Mouse (Mus musculus) limb, embryonic 14.5 days (tissue): ENCODE measurements around the gene Sult4a1. TPM values are rescaled to one million over a fixed set of nuclear protein-coding genes. Genes with fewer than 3 reads are reported as not detected.

Experiments used
- ATAC-seq: fragments of 200-750 bp; cut with Nextera tagmentation; 2 replicates; pipeline ENCODE4 v1.8.0; 2017; ENCODE audit warnings: low read depth, moderate number of reproducible peaks, moderate TSS enrichment; ENCODE audit not compliant: low FRiP score
- DNase-seq: peaks from one replicate; pipeline ENCODE4 v3.0.0-alpha.2; 2015; ENCODE audit warnings: low spot score
- H3K27ac ChIP-seq: fragments of 300-500 bp; sonication (generic); replicated peaks from 2 replicates; pipeline ENCODE4 v1.5.1; 2014; ENCODE audit warnings: low read depth, mild to moderate bottlenecking, low read length, moderate library complexity, mixed read lengths
- H3K27me3 ChIP-seq: fragments of 300-500 bp; sonication (generic); 2 replicates; pipeline ENCODE4 v1.6.1; 2014; ENCODE audit warnings: low read length, mixed read lengths; ENCODE audit not compliant: control insufficient read depth, insufficient read depth
- H3K36me3 ChIP-seq: fragments of 300-500 bp; sonication (generic); 2 replicates; pipeline ENCODE4 v1.6.1; 2014; ENCODE audit warnings: mild to moderate bottlenecking, low read length, moderate library complexity, mixed read lengths; ENCODE audit not compliant: control insufficient read depth, insufficient read depth
- H3K4me1 ChIP-seq: fragments of 300-500 bp; sonication (generic); 2 replicates; pipeline ENCODE4 v1.6.1; 2014; ENCODE audit warnings: antibody characterized with exemption, low read length, mixed read lengths; ENCODE audit not compliant: control insufficient read depth, insufficient read depth
- H3K4me2 ChIP-seq: fragments of 300-500 bp; sonication (generic); replicated peaks from 2 replicates; pipeline ENCODE4 v1.6.1; 2014; ENCODE audit warnings: low read depth, mild to moderate bottlenecking, low read length, moderate library complexity; ENCODE audit not compliant: severe bottlenecking
- H3K4me3 ChIP-seq: fragments of 300-500 bp; sonication (generic); replicated peaks from 2 replicates; pipeline ENCODE4 v1.5.1; 2014; ENCODE audit warnings: low read length
- H3K9ac ChIP-seq: fragments of 300-500 bp; sonication (generic); 2 replicates; pipeline ENCODE4 v1.6.1; 2014; ENCODE audit warnings: mild to moderate bottlenecking, low read depth, low read length, moderate library complexity; ENCODE audit not compliant: severe bottlenecking
- H3K9me3 ChIP-seq: fragments of 300-500 bp; sonication (generic); 2 replicates; pipeline ENCODE4 v1.6.1; 2016; ENCODE audit warnings: low read length; ENCODE audit not compliant: control insufficient read depth
- POLR2A ChIP-seq: fragments of 200-500 bp; IDR thresholded peaks from 2 replicates; pipeline ENCODE4 v1.8.0; 2012; ENCODE audit warnings: inconsistent platforms, mild to moderate bottlenecking, moderate library complexity, borderline replicate concordance; ENCODE audit not compliant: insufficient read depth, insufficient read length; ENCODE audit errors: extremely low read depth
- WGBS: fragments of 180-500 bp; shearing (Covaris S2); extraction: QIAGEN DNeasy Blood & Tissue Kit; methylation state at CpG from one replicate; pipeline ENCODE4 v1.1.7; 2014; 5-methylcytosine and 5-hydroxymethylcytosine counted together
- polyA plus RNA-seq, 2 experiments: library from polyadenylated mRNA; depleted of rRNA in 1 of 2; stranded (reverse) in 1 of 2; unstranded in 1 of 2; fragments of >200 nt; fragmentation: Nextera tagmentation in 1 of 2; extraction: Ambion mirVana in 1 of 2; gene quantifications; 2 replicates each; pipeline versions ENCODE4 v1.2.1 to v1.2.3; 2012 to 2014

Sult4a1 gene
- polyA plus RNA-seq, 2 experiments: 0.81 to 3.1 TPM

- 79% methylated on average over 13 of the region's 13 CpGs for WGBS
- ATAC-seq (no peak), DNase-seq (no peak)
- no peak overlapping the region for H3K27ac ChIP-seq
- H3K27me3 ChIP-seq: no peaks in the 10 kb centered on the region
- H3K36me3 ChIP-seq: no peaks in the 10 kb centered on the region
- no peak overlapping the region for H3K9ac ChIP-seq
- no peaks in the 10 kb centered on the region for H3K4me1 ChIP-seq
- no peaks in the 10 kb centered on the region for H3K9me3 ChIP-seq
- H3K4me2 ChIP-seq: no peak overlapping the region
- no peak for TF ChIP-seq POLR2A
- no peak overlapping the region for H3K4me3 ChIP-seq
Observed at GRCm38 (mm10) chr15:84078667-84079066, 26.9 kb downstream of the Sult4a1 start.

DNA sequence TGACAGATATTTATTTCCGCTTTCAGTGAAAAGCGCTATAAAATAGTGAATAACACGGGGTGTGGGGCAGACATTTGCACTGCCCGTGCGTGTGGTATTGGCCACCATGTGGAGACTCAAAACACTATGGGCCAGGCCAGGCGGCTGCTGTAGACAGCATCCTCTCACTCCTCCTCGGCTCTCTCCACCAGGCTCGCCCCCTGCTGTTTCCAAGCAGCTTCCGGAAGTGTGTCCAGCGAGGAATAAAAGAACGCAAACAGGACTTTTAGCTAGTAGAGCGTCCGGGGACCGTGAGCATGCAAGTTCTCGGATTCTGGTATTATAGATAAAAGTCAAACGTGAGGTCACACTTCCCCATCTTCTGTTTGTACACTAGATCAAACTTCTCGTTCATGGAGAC is 28.4 kb downstream of the Sult4a1 start:
- DNase-seq: no peak
- H3K4me2 ChIP-seq: no peak overlapping the region
- H3K4me3 ChIP-seq: no peak overlapping the region
- no peaks in the 10 kb centered on the region for H3K27me3 ChIP-seq
- no peaks in the 10 kb centered on the region for H3K36me3 ChIP-seq
- no peak for ATAC-seq
- H3K27ac ChIP-seq: no peak overlapping the region
- H3K9me3 ChIP-seq: no peaks in the 10 kb centered on the region
- no peaks in the 10 kb centered on the region for H3K4me1 ChIP-seq
- no peak for TF ChIP-seq POLR2A
- no peak overlapping the region for H3K9ac ChIP-seq
- 63% methylated on average over 17 of the region's 17 CpGs for WGBS

DNA sequence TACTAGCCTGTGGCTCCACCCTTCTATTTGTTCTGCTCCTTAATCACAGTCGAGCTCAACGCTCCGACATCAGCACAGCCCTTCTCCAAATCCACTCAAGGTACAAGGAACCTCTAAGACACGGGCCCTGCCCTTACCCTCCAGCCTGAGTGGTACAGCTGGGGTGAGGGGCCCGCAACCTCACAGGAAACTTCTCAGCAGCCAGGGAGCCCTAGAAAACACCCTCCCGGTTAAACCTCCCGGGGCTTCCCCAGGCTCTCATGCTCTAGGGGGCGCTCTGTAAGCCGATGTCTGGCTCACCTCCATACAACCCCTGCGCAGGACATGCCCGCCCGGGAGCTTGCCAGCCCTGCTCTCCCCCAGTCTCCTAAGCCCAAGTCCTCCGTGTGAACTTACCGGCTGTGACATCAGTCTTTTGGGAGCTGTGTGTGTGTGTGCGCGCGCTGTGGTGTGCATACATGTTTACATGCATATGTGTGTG is 30.8 kb downstream of the Sult4a1 start:
- WGBS: 16% methylated on average over 17 of the region's 17 CpGs

DNA sequence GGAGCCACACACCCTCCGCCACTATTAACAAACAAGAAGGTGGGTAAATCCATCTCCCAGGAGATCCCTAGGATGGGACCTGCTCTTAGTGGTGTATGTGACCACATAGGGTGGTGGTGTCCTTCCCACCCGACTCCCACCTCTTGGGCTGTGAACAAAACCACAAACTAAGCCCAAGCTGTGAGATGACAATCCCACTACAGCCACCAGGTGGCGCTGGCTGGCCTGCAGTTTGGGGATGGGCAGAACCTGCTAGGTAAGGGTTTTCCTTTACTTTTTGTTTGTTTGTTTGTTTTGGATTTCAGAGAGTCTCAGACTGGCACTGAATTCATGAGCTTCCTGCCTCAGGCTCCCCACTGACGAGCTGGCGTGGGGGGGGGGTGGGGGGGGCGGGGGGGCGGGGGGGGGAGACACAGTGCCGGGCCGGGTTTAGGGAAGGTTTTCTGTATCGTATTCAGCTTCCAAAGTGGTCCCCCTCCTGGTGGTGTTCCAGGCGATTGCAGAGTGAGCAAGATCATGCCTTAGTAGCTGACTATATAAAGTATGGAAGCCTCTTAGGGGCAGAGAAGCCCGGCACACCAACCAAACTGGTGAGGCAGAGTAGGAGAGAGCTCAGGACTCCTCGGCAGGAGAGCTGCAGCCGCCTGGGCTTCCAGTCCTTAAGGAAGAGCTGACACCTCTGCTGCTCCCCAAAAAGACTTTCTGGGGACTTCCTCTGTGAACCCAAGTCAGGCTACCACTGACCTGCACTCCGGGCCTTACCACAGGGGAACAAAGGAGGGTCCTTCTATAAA is 31.4 kb downstream of the Sult4a1 start:
- Histone ChIP-seq H3K36me3 (no peaks in the 10 kb centered on the region), H3K4me3 (no peak overlapping the region), H3K4me1 (no peaks in the 10 kb centered on the region), H3K9me3 (no peaks in the 10 kb centered on the region), H3K27me3 (peaks cover 15% of the 10 kb centered on the region), H3K4me2 (no peak overlapping the region), H3K9ac (no peak overlapping the region), H3K27ac (no peak overlapping the region)
- ATAC-seq: no peak
- DNase-seq: peak; percentile 52
- 8% methylated on average over 13 of the region's 15 CpGs for WGBS
- TF ChIP-seq POLR2A: no peak

More for the DNA sequence above, 30.8 kb downstream of the Sult4a1 start:
- ATAC-seq: no peak
- H3K9me3 ChIP-seq: no peaks in the 10 kb centered on the region
- H3K9ac ChIP-seq: no peak overlapping the region
- no peaks in the 10 kb centered on the region for H3K36me3 ChIP-seq
- no peak overlapping the region for H3K27ac ChIP-seq
- no peak overlapping the region for H3K4me2 ChIP-seq
- no peak for TF ChIP-seq POLR2A
- DNase-seq: no peak
- H3K4me1 ChIP-seq: no peaks in the 10 kb centered on the region
- no peak overlapping the region for H3K4me3 ChIP-seq
- peaks cover 9% of the 10 kb centered on the region; the same call in 1 of the 2 replicates for H3K27me3 ChIP-seq

- Histone ChIP-seq H3K4me1 (no peaks in the 10 kb centered on the region), H3K36me3 (no peaks in the 10 kb centered on the region), H3K27ac (no peak overlapping the region), H3K9ac (no peak overlapping the region), H3K9me3 (no peaks in the 10 kb centered on the region), H3K4me3 (no peak overlapping the region), H3K27me3 (peaks cover 22% of the 10 kb centered on the region), H3K4me2 (no peak overlapping the region)
- no peak for ATAC-seq
- no peak for TF ChIP-seq POLR2A
- DNase-seq: no peak
- 15% methylated on average over 8 of the region's 8 CpGs for WGBS
Observed at GRCm38 (mm10) chr15:84073058-84073457, 32.5 kb downstream of the Sult4a1 start.

GRCm38 (mm10) chr15:84072226-84072625 is 33.3 kb downstream of the Sult4a1 start:
- Histone ChIP-seq H3K36me3 (no peaks in the 10 kb centered on the region), H3K4me3 (no peak overlapping the region), H3K9ac (no peak overlapping the region), H3K9me3 (no peaks in the 10 kb centered on the region), H3K4me1 (no peaks in the 10 kb centered on the region), H3K27ac (no peak overlapping the region), H3K4me2 (no peak overlapping the region), H3K27me3 (peaks cover 25% of the 10 kb centered on the region)
- ATAC-seq (no peak), DNase-seq (no peak)
- TF ChIP-seq POLR2A: no peak
- WGBS: 33% methylated on average over 7 of the region's 7 CpGs
